Mouse (Mus musculus) kidney, embryonic 14.5 days (tissue): ENCODE measurements around the gene Tmem132c. TPM values are rescaled to one million over a fixed set of nuclear protein-coding genes. Genes with fewer than 3 reads are reported as not detected.
"Not testable (repeated sequence)": the region's sequence is repeated elsewhere in the genome, so short reads cannot be mapped to it uniquely, and the experiment has no call there.

ENCODE experiments used
- ATAC-seq: fragments of 200-750 bp; cut with Nextera tagmentation; 2 replicates; pipeline ENCODE4 v1.8.0; 2017; ENCODE audit warnings: moderate number of reproducible peaks, mild to moderate bottlenecking, moderate TSS enrichment, moderate library complexity; ENCODE audit not compliant: low FRiP score, low TSS enrichment
- H3K27ac ChIP-seq: fragments of 300-500 bp; sonication (generic); 2 replicates; pipeline ENCODE4 v1.5.1; 2014; ENCODE audit warnings: low read depth, mild to moderate bottlenecking, low read length, moderate library complexity, mixed read lengths
- H3K27me3 ChIP-seq: fragments of 300-500 bp; sonication (generic); 2 replicates; pipeline ENCODE4 v1.6.1; 2014; ENCODE audit warnings: mild to moderate bottlenecking, low read length; ENCODE audit not compliant: control insufficient read depth, insufficient read depth
- H3K36me3 ChIP-seq: fragments of 300-500 bp; sonication (generic); 2 replicates; pipeline ENCODE4 v1.6.1; 2014; ENCODE audit warnings: low read length, mixed read lengths; ENCODE audit not compliant: control insufficient read depth, insufficient read depth
- H3K4me1 ChIP-seq: fragments of 300-500 bp; sonication (generic); 2 replicates; pipeline ENCODE4 v1.6.1; 2014; ENCODE audit warnings: low read length, mixed read lengths; ENCODE audit not compliant: control insufficient read depth, insufficient read depth
- H3K4me2 ChIP-seq: fragments of 300-500 bp; sonication (generic); replicated peaks from 2 replicates; pipeline ENCODE4 v1.6.1; 2014; ENCODE audit warnings: low read depth, mild to moderate bottlenecking, low read length
- H3K4me3 ChIP-seq: fragments of 300-500 bp; sonication (generic); 2 replicates; pipeline ENCODE4 v1.5.1; 2014; ENCODE audit warnings: mild to moderate bottlenecking, low read length
- H3K9ac ChIP-seq: fragments of 300-500 bp; sonication (generic); 2 replicates; pipeline ENCODE4 v1.6.1; 2014; ENCODE audit warnings: low read depth, mild to moderate bottlenecking, low read length, moderate library complexity
- H3K9me3 ChIP-seq: fragments of 300-500 bp; sonication (generic); 2 replicates; pipeline ENCODE4 v1.6.1; 2016; ENCODE audit warnings: low read length; ENCODE audit not compliant: control insufficient read depth
- WGBS: fragments of 180-500 bp; shearing (Covaris S2); extraction: QIAGEN DNeasy Blood & Tissue Kit; methylation state at CpG from one replicate; pipeline ENCODE4 v1.1.7; 2014; 5-methylcytosine and 5-hydroxymethylcytosine counted together
- polyA plus RNA-seq: library from polyadenylated mRNA; unstranded; fragments of >200 nt; fragmentation: Nextera tagmentation; extraction: Ambion mirVana; gene quantifications from 2 replicates; pipeline ENCODE4 v1.2.1, GENCODE M21; 2014

The Tmem132c gene
- polyA plus RNA-seq, 1 experiment from 2014 or later = 0.77 TPM

DNA sequence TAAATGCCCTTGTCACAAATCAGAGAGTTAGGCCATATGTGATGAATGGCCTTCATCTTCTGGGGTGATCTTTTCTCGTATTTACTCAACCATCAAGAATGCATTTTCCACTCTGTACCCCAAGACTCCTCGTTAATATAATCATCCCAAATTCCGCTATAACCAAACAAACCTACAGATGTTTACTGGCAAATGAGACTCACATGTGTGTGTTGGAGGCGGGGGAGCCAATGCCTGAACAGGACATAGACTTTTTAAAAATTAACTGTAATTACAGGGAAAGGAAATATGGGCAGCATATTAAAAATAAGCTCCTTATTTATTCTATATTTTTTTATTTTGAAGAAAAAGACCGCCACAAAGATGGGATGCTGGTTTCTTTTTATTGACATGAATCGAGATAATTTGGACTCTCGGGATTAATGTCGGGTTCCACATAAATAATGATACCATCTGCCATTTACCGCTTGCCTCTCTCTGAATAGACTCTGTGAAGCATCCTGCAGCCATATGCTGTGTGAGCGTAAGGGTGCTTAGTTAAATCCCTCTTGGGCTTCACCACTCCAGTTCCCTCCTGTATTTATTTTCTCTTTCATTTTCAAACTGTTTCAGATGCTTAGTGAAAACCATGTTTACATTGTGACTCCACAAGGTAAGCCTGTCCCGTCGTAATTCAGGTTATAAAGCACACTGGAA, 105.6 kb downstream of the Tmem132c start:
- no peak overlapping the region for H3K27ac ChIP-seq
- ATAC-seq = no peak
- no peak overlapping the region for H3K4me2 ChIP-seq
- H3K9ac ChIP-seq = no peak overlapping the region
- H3K9me3 ChIP-seq = no peaks in the 10 kb centered on the region
- H3K36me3 ChIP-seq = no peaks in the 10 kb centered on the region
- 73% methylated on average over 12 of the region's 12 CpGs for WGBS
- no peak overlapping the region for H3K4me3 ChIP-seq
- no peaks in the 10 kb centered on the region for H3K4me1 ChIP-seq
- no peaks in the 10 kb centered on the region for H3K27me3 ChIP-seq

GRCm38 (mm10) chr5:127349221-127350065, 107.8 kb downstream of the Tmem132c start:
- Histone ChIP-seq H3K4me1 (no peaks in the 10 kb centered on the region), H3K9me3 (no peaks in the 10 kb centered on the region), H3K36me3 (no peaks in the 10 kb centered on the region), H3K27ac (no peak overlapping the region), H3K9ac (no peak overlapping the region), H3K4me2 (no peak overlapping the region), H3K4me3 (no peak overlapping the region), H3K27me3 (no peaks in the 10 kb centered on the region)
- WGBS = 58% methylated on average over 9 of the region's 9 CpGs
- ATAC-seq = no peak

DNA sequence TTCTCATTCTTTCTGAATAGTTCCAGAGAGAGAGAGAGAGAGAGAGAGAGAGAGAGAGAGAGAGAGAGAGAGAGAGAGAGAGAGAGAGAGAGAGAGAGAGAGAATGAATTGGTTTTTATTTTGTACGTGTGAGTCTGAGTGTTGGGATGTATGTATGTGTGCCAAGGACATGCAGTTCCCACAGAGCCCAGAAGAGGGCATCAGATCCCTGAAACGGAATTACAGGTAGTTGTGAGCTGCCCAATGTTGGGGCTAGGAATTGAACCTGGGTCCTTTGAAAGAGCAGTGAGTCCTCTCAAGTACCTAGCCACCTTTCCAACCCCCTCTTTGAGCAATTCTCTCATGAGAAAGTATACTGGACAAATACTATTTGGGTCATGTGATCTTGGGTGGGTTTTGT, 111.4 kb downstream of the Tmem132c start:
- Histone ChIP-seq H3K9me3 (no peaks in the 10 kb centered on the region), H3K27ac (no peak overlapping the region), H3K4me2 (no peak overlapping the region), H3K27me3 (no peaks in the 10 kb centered on the region), H3K9ac (no peak overlapping the region), H3K36me3 (no peaks in the 10 kb centered on the region), H3K4me1 (no peaks in the 10 kb centered on the region), H3K4me3 (no peak overlapping the region)
- no peak for ATAC-seq
- WGBS = 80% methylated on average over 2 of the region's 2 CpGs

- WGBS = 22% methylated on average over 8 of the region's 8 CpGs
- no peaks in the 10 kb centered on the region for H3K9me3 ChIP-seq
- no peaks in the 10 kb centered on the region for H3K4me1 ChIP-seq
- H3K27ac ChIP-seq = no peak overlapping the region
- no peak overlapping the region for H3K4me3 ChIP-seq
- H3K27me3 ChIP-seq = no peaks in the 10 kb centered on the region
- no peak overlapping the region for H3K4me2 ChIP-seq
- H3K36me3 ChIP-seq = no peaks in the 10 kb centered on the region
- ATAC-seq = no peak
- no peak overlapping the region for H3K9ac ChIP-seq
Measured at GRCm38 (mm10) chr5:127355836-127356235, 114.2 kb downstream of the Tmem132c start.

- H3K9ac ChIP-seq, H3K4me3 ChIP-seq, H3K36me3 ChIP-seq, H3K27me3 ChIP-seq, H3K4me2 ChIP-seq, H3K27ac ChIP-seq, H3K9me3 ChIP-seq, H3K4me1 ChIP-seq, ATAC-seq: not testable (repeated sequence)
- WGBS = 91% methylated on average over 4 of the region's 4 CpGs
Measured at GRCm38 (mm10) chr5:127357878-127358277, 116.3 kb downstream of the Tmem132c start.

GRCm38 (mm10) chr5:127361145-127361544, 119.5 kb downstream of the Tmem132c start:
- ATAC-seq = no peak
- WGBS = 71% methylated on average over 8 of the region's 8 CpGs

GRCm38 (mm10) chr5:127365061-127365460, 123.5 kb downstream of the Tmem132c start:
- no peaks in the 10 kb centered on the region for H3K4me1 ChIP-seq
- no peak for ATAC-seq
- no peak overlapping the region for H3K27ac ChIP-seq
- no peak overlapping the region for H3K9ac ChIP-seq
- no peak overlapping the region for H3K4me3 ChIP-seq
- no peaks in the 10 kb centered on the region for H3K27me3 ChIP-seq
- no peaks in the 10 kb centered on the region for H3K9me3 ChIP-seq
- WGBS = 20% methylated on average over 1 of the region's 1 CpGs
- H3K36me3 ChIP-seq = no peaks in the 10 kb centered on the region
- no peak overlapping the region for H3K4me2 ChIP-seq

More at GRCm38 (mm10) chr5:127361145-127361544, 119.5 kb downstream of the Tmem132c start:
- Histone ChIP-seq H3K36me3 (no peaks in the 10 kb centered on the region), H3K9me3 (no peaks in the 10 kb centered on the region), H3K4me3 (no peak overlapping the region), H3K27me3 (no peaks in the 10 kb centered on the region), H3K9ac (no peak overlapping the region), H3K27ac (no peak overlapping the region), H3K4me1 (no peaks in the 10 kb centered on the region), H3K4me2 (no peak overlapping the region)

- no peak for ATAC-seq
- Histone ChIP-seq H3K9ac (no peak overlapping the region), H3K36me3 (no peaks in the 10 kb centered on the region), H3K4me3 (no peak overlapping the region), H3K27me3 (no peaks in the 10 kb centered on the region), H3K27ac (no peak overlapping the region), H3K4me2 (no peak overlapping the region), H3K4me1 (no peaks in the 10 kb centered on the region), H3K9me3 (no peaks in the 10 kb centered on the region)
- 81% methylated on average over 3 of the region's 3 CpGs for WGBS
Measured at GRCm38 (mm10) chr5:127368191-127368590, 126.6 kb downstream of the Tmem132c start.

- Histone ChIP-seq H3K9me3 (no peaks in the 10 kb centered on the region), H3K4me1 (0 out of 2 replicates have a peak, but pooled peaks cover 2% of the 10 kb centered on the region), H3K9ac (no peak overlapping the region), H3K27ac (no peak overlapping the region), H3K4me2 (no peak overlapping the region), H3K27me3 (no peaks in the 10 kb centered on the region), H3K4me3 (no peak overlapping the region), H3K36me3 (no peaks in the 10 kb centered on the region)
- 78% methylated on average over 7 of the region's 7 CpGs for WGBS
- ATAC-seq = no peak
Measured at GRCm38 (mm10) chr5:127369812-127370211, 128.2 kb downstream of the Tmem132c start.
